Mouse (Mus musculus) heart, embryonic 15.5 days (tissue): ENCODE measurements around the gene Armh3. TPM values are rescaled to one million over a fixed set of nuclear protein-coding genes. Genes with fewer than 3 reads are reported as not detected.
"Not testable (repeated sequence)": the region's sequence is repeated elsewhere in the genome, so short reads cannot be mapped to it uniquely, and the experiment has no call there.

Source experiments
- ATAC-seq: fragments of 200-750 bp; cut with Nextera tagmentation; replicated peaks from 2 replicates; pipeline ENCODE4 v1.8.0; 2017; ENCODE audit warnings: low read depth, moderate TSS enrichment; ENCODE audit not compliant: insufficient number of reproducible peaks, insufficient read depth, low FRiP score
- H3K27ac ChIP-seq: fragments of 300-500 bp; sonication (generic); 2 replicates; pipeline ENCODE4 v1.5.1; 2015; ENCODE audit warnings: mild to moderate bottlenecking, inconsistent platforms
- H3K27me3 ChIP-seq: fragments of 300-500 bp; sonication (generic); 2 replicates; pipeline ENCODE4 v1.6.1; 2015; ENCODE audit warnings: inconsistent platforms
- H3K36me3 ChIP-seq: fragments of 300-500 bp; sonication (generic); 2 replicates; pipeline ENCODE4 v1.6.1; 2015; ENCODE audit warnings: mild to moderate bottlenecking, inconsistent platforms
- H3K4me1 ChIP-seq: fragments of 300-500 bp; sonication (generic); replicated peaks from 2 replicates; pipeline ENCODE4 v1.6.1; 2015; ENCODE audit warnings: inconsistent platforms
- H3K4me2 ChIP-seq: fragments of 300-500 bp; sonication (generic); 2 replicates; pipeline ENCODE4 v1.6.1; 2015; ENCODE audit warnings: inconsistent platforms, mild to moderate bottlenecking, moderate library complexity
- H3K4me3 ChIP-seq: fragments of 300-500 bp; sonication (generic); 2 replicates; pipeline ENCODE4 v1.5.1; 2015; ENCODE audit warnings: mild to moderate bottlenecking, inconsistent platforms
- H3K9ac ChIP-seq: fragments of 300-500 bp; sonication (generic); 2 replicates; pipeline ENCODE4 v1.6.1; 2015; ENCODE audit warnings: mild to moderate bottlenecking, inconsistent platforms
- H3K9me3 ChIP-seq: fragments of 300-500 bp; sonication (generic); replicated peaks from 2 replicates; pipeline ENCODE4 v1.6.1; 2016; ENCODE audit warnings: inconsistent platforms
- WGBS: fragments of 180-500 bp; shearing (Covaris S2); methylation state at CpG from one replicate; pipeline ENCODE4 v1.1.7; 2015; ENCODE audit warnings: mixed read lengths; 5-methylcytosine and 5-hydroxymethylcytosine counted together
- polyA plus RNA-seq: library from polyadenylated mRNA; unstranded; fragments of >200 nt; fragmentation: Nextera tagmentation; extraction: Ambion mirVana; gene quantifications from 2 replicates; pipeline ENCODE4 v1.2.1, GENCODE M21; 2015

The Armh3 gene
- polyA plus RNA-seq, 1 experiment from 2014 or later, result 12.2 TPM

GRCm38 (mm10) chr19:45815170-45815569, 183.1 kb downstream of the Armh3 start:
- H3K9ac ChIP-seq, result peak overlapping the region; percentile 39

GRCm38 (mm10) chr19:45813801-45814200, 184.5 kb downstream of the Armh3 start:
- Histone ChIP-seq H3K27ac (no peak overlapping the region), H3K9ac (no peak overlapping the region), H3K36me3 (no peaks in the 10 kb centered on the region), H3K4me3 (no peak overlapping the region), H3K9me3 (no peaks in the 10 kb centered on the region), H3K4me2 (no peak overlapping the region), H3K4me1 (peaks cover 34% of the 10 kb centered on the region), H3K27me3 (peaks cover 12% of the 10 kb centered on the region; the same call in 1 of the 2 replicates)
- ATAC-seq, result 0 out of 2 replicates have a peak, but pooled peaks have one; percentile 42
- 10% methylated on average over 12 of the region's 12 CpGs for WGBS

More at GRCm38 (mm10) chr19:45815170-45815569, 183.1 kb downstream of the Armh3 start:
- Histone ChIP-seq H3K27me3 (peaks cover 12% of the 10 kb centered on the region; the same call in 1 of the 2 replicates), H3K4me1 (peaks cover 34% of the 10 kb centered on the region), H3K4me3 (peak overlapping the region; percentile 51), H3K9me3 (no peaks in the 10 kb centered on the region), H3K36me3 (no peaks in the 10 kb centered on the region), H3K4me2 (peak overlapping the region; percentile 85), H3K27ac (no peak overlapping the region)
- WGBS, result 58% methylated on average over 10 of the region's 10 CpGs
- ATAC-seq, result no peak

- 7% methylated on average over 11 of the region's 11 CpGs for WGBS
- Histone ChIP-seq H3K4me2 (no peak overlapping the region), H3K4me1 (peaks cover 34% of the 10 kb centered on the region), H3K27me3 (peaks cover 12% of the 10 kb centered on the region; the same call in 1 of the 2 replicates), H3K36me3 (no peaks in the 10 kb centered on the region), H3K9ac (no peak overlapping the region), H3K9me3 (no peaks in the 10 kb centered on the region), H3K4me3 (no peak overlapping the region), H3K27ac (no peak overlapping the region)
- ATAC-seq, result no peak; the same call in 1 of the 2 replicates
Measured at GRCm38 (mm10) chr19:45813263-45813662, 185.0 kb downstream of the Armh3 start.

- WGBS, result 17% methylated on average over 8 of the region's 8 CpGs
- peak overlapping the region; percentile 34; the same call in 1 of the 2 replicates for H3K4me3 ChIP-seq
- no peak for ATAC-seq
Measured at GRCm38 (mm10) chr19:45812673-45813252, 185.5 kb downstream of the Armh3 start.

GRCm38 (mm10) chr19:45812115-45812514, 186.2 kb downstream of the Armh3 start:
- Histone ChIP-seq H3K4me3 (peak overlapping the region; percentile 34), H3K27me3 (peaks cover 12% of the 10 kb centered on the region; the same call in 1 of the 2 replicates), H3K9me3 (no peaks in the 10 kb centered on the region), H3K36me3 (no peaks in the 10 kb centered on the region), H3K4me1 (peaks cover 31% of the 10 kb centered on the region), H3K4me2 (peak overlapping the region; percentile 66), H3K27ac (no peak overlapping the region), H3K9ac (no peak overlapping the region)
- peak; percentile 41 for ATAC-seq
- WGBS, result 1% methylated on average over 16 of the region's 16 CpGs

More at GRCm38 (mm10) chr19:45812673-45813252, 185.5 kb downstream of the Armh3 start:
- H3K9me3 ChIP-seq, result no peaks in the 10 kb centered on the region
- no peak overlapping the region for H3K9ac ChIP-seq
- H3K36me3 ChIP-seq, result no peaks in the 10 kb centered on the region
- H3K4me2 ChIP-seq, result peak overlapping the region; percentile 66
- peaks cover 32% of the 10 kb centered on the region for H3K4me1 ChIP-seq
- H3K27me3 ChIP-seq, result peaks cover 12% of the 10 kb centered on the region; the same call in 1 of the 2 replicates
- H3K27ac ChIP-seq, result no peak overlapping the region

- Histone ChIP-seq H3K4me3 (no peak overlapping the region), H3K9ac (no peak overlapping the region), H3K4me2 (no peak overlapping the region), H3K4me1 (peaks cover 26% of the 10 kb centered on the region), H3K27me3 (peaks cover 12% of the 10 kb centered on the region; the same call in 1 of the 2 replicates), H3K36me3 (no peaks in the 10 kb centered on the region), H3K9me3 (no peaks in the 10 kb centered on the region), H3K27ac (no peak overlapping the region)
- 52% methylated on average over 12 of the region's 12 CpGs for WGBS
- no peak for ATAC-seq
Measured at GRCm38 (mm10) chr19:45811028-45811674, 187.1 kb downstream of the Armh3 start.

- Histone ChIP-seq H3K4me3 (no peak overlapping the region), H3K27me3 (no peaks in the 10 kb centered on the region), H3K4me1 (peaks cover 10% of the 10 kb centered on the region), H3K9me3 (no peaks in the 10 kb centered on the region), H3K9ac (no peak overlapping the region), H3K4me2 (no peak overlapping the region), H3K27ac (no peak overlapping the region), H3K36me3 (no peaks in the 10 kb centered on the region)
- no peak for ATAC-seq
- 86% methylated on average over 4 of the region's 4 CpGs for WGBS
Measured at GRCm38 (mm10) chr19:45807732-45808131, 190.6 kb downstream of the Armh3 start.

- H3K9me3 ChIP-seq, H3K4me3 ChIP-seq, H3K4me2 ChIP-seq, H3K9ac ChIP-seq, H3K4me1 ChIP-seq, H3K27me3 ChIP-seq, H3K36me3 ChIP-seq, H3K27ac ChIP-seq, ATAC-seq: not testable (repeated sequence)
- WGBS, result 91% methylated on average over 6 of the region's 6 CpGs
Measured at GRCm38 (mm10) chr19:45805817-45806216, 192.5 kb downstream of the Armh3 start.

GRCm38 (mm10) chr19:45804593-45805368, 193.5 kb downstream of the Armh3 start:
- no peak; the same call in 1 of the 2 replicates for ATAC-seq
- WGBS, result 20% methylated on average over 12 of the region's 12 CpGs
- 0 out of 2 replicates have a peak, but pooled peaks cover 2% of the 10 kb centered on the region for H3K4me1 ChIP-seq

GRCm38 (mm10) chr19:45803408-45803807, 194.9 kb downstream of the Armh3 start:
- WGBS, result 16% methylated on average over 4 of the region's 4 CpGs
- H3K9ac ChIP-seq, result no peak overlapping the region
- 0 out of 2 replicates have a peak, but pooled peaks cover 3% of the 10 kb centered on the region for H3K27me3 ChIP-seq
- no peak overlapping the region for H3K4me3 ChIP-seq
- no peak overlapping the region for H3K27ac ChIP-seq
- ATAC-seq, result no peak
- no peak overlapping the region for H3K4me2 ChIP-seq
- H3K36me3 ChIP-seq, result no peaks in the 10 kb centered on the region
- no peaks in the 10 kb centered on the region for H3K9me3 ChIP-seq
- 0 out of 2 replicates have a peak, but pooled peaks cover 2% of the 10 kb centered on the region for H3K4me1 ChIP-seq

More at GRCm38 (mm10) chr19:45804593-45805368, 193.5 kb downstream of the Armh3 start:
- H3K36me3 ChIP-seq, result no peaks in the 10 kb centered on the region
- no peaks in the 10 kb centered on the region for H3K9me3 ChIP-seq
- no peak overlapping the region for H3K27ac ChIP-seq
- peak overlapping the region; percentile 28; the same call in 1 of the 2 replicates for H3K4me2 ChIP-seq
- H3K9ac ChIP-seq, result no peak overlapping the region
- H3K4me3 ChIP-seq, result no peak overlapping the region
- 0 out of 2 replicates have a peak, but pooled peaks cover 3% of the 10 kb centered on the region for H3K27me3 ChIP-seq

GRCm38 (mm10) chr19:45802702-45803101, 195.6 kb downstream of the Armh3 start:
- Histone ChIP-seq H3K9ac (no peak overlapping the region), H3K27me3 (0 out of 2 replicates have a peak, but pooled peaks cover 3% of the 10 kb centered on the region), H3K27ac (no peak overlapping the region), H3K4me1 (0 out of 2 replicates have a peak, but pooled peaks cover 2% of the 10 kb centered on the region), H3K36me3 (no peaks in the 10 kb centered on the region), H3K4me3 (no peak overlapping the region), H3K4me2 (no peak overlapping the region), H3K9me3 (no peaks in the 10 kb centered on the region)
- 51% methylated on average over 4 of the region's 4 CpGs for WGBS
- ATAC-seq, result no peak
